Mouse (Mus musculus) 3134 (cell line): ENCODE data around the gene Slc9b2.

Experiments used
- DNase-seq: peaks from one replicate; pipeline ENCODE4 v3.0.0-alpha.2; 2011; ENCODE audit warnings: low spot score; ENCODE audit not compliant: insufficient read length; ENCODE audit errors: extremely low read depth

The Slc9b2 gene

GRCm38 (mm10) chr3:135307411-135308259 lies at the start of gene Slc9b2:
TSS of gene Slc9b2 (plus strand) at chr3:135307700.
- DNase-seq, result no peak

GRCm38 (mm10) chr3:135258919-135259318 lies 48.6 kb upstream of the Slc9b2 start:
- DNase-seq, result no peak

- no peak for DNase-seq
Observed at GRCm38 (mm10) chr3:135260233-135260632, 47.3 kb upstream of the Slc9b2 start.

GRCm38 (mm10) chr3:135268616-135269015 lies 38.9 kb upstream of the Slc9b2 start:
- DNase-seq, result no peak

GRCm38 (mm10) chr3:135269391-135269990 lies 38.0 kb upstream of the Slc9b2 start:
- DNase-seq, result no peak

- no peak for DNase-seq
Observed at GRCm38 (mm10) chr3:135272627-135273026, 34.9 kb upstream of the Slc9b2 start.

- no peak for DNase-seq
Observed at GRCm38 (mm10) chr3:135273047-135273446, 34.5 kb upstream of the Slc9b2 start.

GRCm38 (mm10) chr3:135280160-135280559 lies 27.3 kb upstream of the Slc9b2 start:
- no peak for DNase-seq

- peak; percentile 66 for DNase-seq
Observed at GRCm38 (mm10) chr3:135280669-135281415, 26.7 kb upstream of the Slc9b2 start, which contains the start of gene Bdh2. TSS of gene Bdh2 (plus strand) at chr3:135281221.

GRCm38 (mm10) chr3:135281701-135282100 lies 25.8 kb upstream of the Slc9b2 start:
- DNase-seq, result no peak

GRCm38 (mm10) chr3:135285256-135285655 lies 22.2 kb upstream of the Slc9b2 start:
- DNase-seq, result no peak

GRCm38 (mm10) chr3:135285807-135286206 lies 21.7 kb upstream of the Slc9b2 start:
- DNase-seq, result no peak

GRCm38 (mm10) chr3:135288138-135288750 lies 19.3 kb upstream of the Slc9b2 start:
- no peak for DNase-seq

GRCm38 (mm10) chr3:135289148-135289547 lies 18.4 kb upstream of the Slc9b2 start:
- no peak for DNase-seq

GRCm38 (mm10) chr3:135290249-135290894 lies 17.1 kb upstream of the Slc9b2 start:
- DNase-seq, result no peak

GRCm38 (mm10) chr3:135293703-135294102 lies 13.8 kb upstream of the Slc9b2 start:
- DNase-seq, result no peak

GRCm38 (mm10) chr3:135295559-135295958 lies 11.9 kb upstream of the Slc9b2 start:
- DNase-seq, result no peak

- DNase-seq, result peak; percentile 68
Observed at GRCm38 (mm10) chr3:135298560-135298959, 8.9 kb upstream of the Slc9b2 start.

GRCm38 (mm10) chr3:135300081-135300480 lies 7.4 kb upstream of the Slc9b2 start:
- DNase-seq, result no peak

- DNase-seq, result no peak
Observed at GRCm38 (mm10) chr3:135304060-135304459, 3.4 kb upstream of the Slc9b2 start.
